Mouse (Mus musculus) CH12.LX (cell line): ENCODE data around the gene Opn4.

ENCODE experiments used
- CHD2 ChIP-seq: IDR thresholded peaks from 2 replicates; pipeline ENCODE4 v1.6.1; 2011; ENCODE audit warnings: low read length, improper control_type of control experiment
- CTCF ChIP-seq, 2 experiments: IDR thresholded peaks in 1 of 2; conservative IDR thresholded peaks in 1 of 2; 2 replicates each; pipeline ENCODE4 v1.5.1; 2011 to 2012; ENCODE audit warnings: low read depth in 2 of 2, low read length in 2 of 2, improper control_type of control experiment in 1 of 2, inconsistent platforms in 1 of 2, mild to moderate bottlenecking in 1 of 2, moderate library complexity in 1 of 2
- EP300 ChIP-seq: IDR thresholded peaks from 2 replicates; pipeline ENCODE4 v1.6.1; 2011; ENCODE audit warnings: low read length, improper control_type of control experiment
- ETS1 ChIP-seq: conservative IDR thresholded peaks from 2 replicates; pipeline ENCODE4 v1.6.1; 2012; ENCODE audit warnings: low read depth, mild to moderate bottlenecking, inconsistent platforms, low read length, improper control_type of control experiment, moderate library complexity
- POLR2AphosphoS2 ChIP-seq: IDR thresholded peaks from 2 replicates; pipeline ENCODE4 v1.6.1; 2011; ENCODE audit warnings: low read depth, low read length, improper control_type of control experiment
- TBP ChIP-seq: conservative IDR thresholded peaks from 2 replicates; pipeline ENCODE4 v1.6.1; 2011; ENCODE audit warnings: low read depth, low read length, improper control_type of control experiment

DNA sequence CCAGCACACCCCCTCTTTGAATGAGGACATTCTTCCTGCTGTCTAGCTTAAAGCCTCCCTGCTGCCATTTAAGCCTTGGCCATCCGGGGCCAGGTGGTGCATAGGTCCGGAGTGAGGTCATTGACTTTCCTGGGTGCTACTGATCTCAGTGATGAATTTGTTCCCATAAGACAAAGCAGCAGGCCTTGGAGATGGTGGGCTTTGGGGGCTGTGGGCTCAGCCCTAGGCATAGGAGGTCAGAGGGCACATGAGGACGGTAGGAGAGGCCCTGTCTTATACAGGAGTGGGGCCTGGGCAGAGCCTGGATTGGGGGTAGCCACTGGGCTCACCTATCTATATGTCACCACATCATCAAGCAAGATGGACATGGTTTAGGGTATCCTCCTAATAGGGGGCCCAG lies 13.1 kb downstream of the Opn4 start:
- TF ChIP-seq CHD2 (no peak), EP300 (no peak), ETS1 (no peak), TBP (no peak), CTCF (conservative IDR thresholded peaks at IDR 0.05 in 1 of 2, IDR thresholded peaks at IDR 0.05 in 1 of 2; ENCODE audit: low read depth in 2 of 2, low read length in 2 of 2) (no peak), POLR2AphosphoS2 (no peak)
